Mouse (Mus musculus) embryonic facial prominence, embryonic 11.5 days (tissue): ENCODE measurements at regions not wholly inside any gene's neighbourhood (a gene's known extent, or its start where the extent isn't known, plus 50 kb on each side); places are given as distances from the start of the nearest gene placed in this dataset.
A peak's percentile ranks its signal among the peaks of the same experiment; 100 is the strongest.

ENCODE experiments used
- ATAC-seq: fragments of 200-750 bp; cut with Nextera tagmentation; replicated peaks from 2 replicates; pipeline ENCODE4 v1.8.0; 2017; ENCODE audit warnings: low read depth; ENCODE audit not compliant: insufficient number of reproducible peaks, low FRiP score, low TSS enrichment
- DNase-seq: peaks from one replicate; pipeline ENCODE4 v3.0.0-alpha.2; 2015; ENCODE audit warnings: low spot score
- H3K27ac ChIP-seq: fragments of 300-500 bp; sonication (generic); replicated peaks from 2 replicates; pipeline ENCODE4 v1.5.1; 2014; ENCODE audit warnings: mild to moderate bottlenecking, low read depth, low read length, control low read depth
- H3K27me3 ChIP-seq: fragments of 300-500 bp; sonication (generic); 2 replicates; pipeline ENCODE4 v1.6.1; 2014; ENCODE audit warnings: mild to moderate bottlenecking, low read length, moderate library complexity, mixed read lengths; ENCODE audit not compliant: control insufficient read depth, insufficient read depth
- H3K36me3 ChIP-seq: fragments of 300-500 bp; sonication (generic); replicated peaks from 2 replicates; pipeline ENCODE4 v1.6.1; 2014; ENCODE audit warnings: low read depth, mild to moderate bottlenecking, low read length, moderate library complexity, mixed read lengths; ENCODE audit not compliant: control insufficient read depth, insufficient read depth
- H3K4me1 ChIP-seq: fragments of 300-500 bp; sonication (generic); 2 replicates; pipeline ENCODE4 v1.6.1; 2014; ENCODE audit warnings: low read length, mixed read lengths; ENCODE audit not compliant: control insufficient read depth, insufficient read depth
- H3K4me2 ChIP-seq: fragments of 300-500 bp; sonication (generic); 2 replicates; pipeline ENCODE4 v1.6.1; 2014; ENCODE audit warnings: low read depth, mild to moderate bottlenecking, control low read depth, low read length, moderate library complexity
- H3K4me3 ChIP-seq: fragments of 300-500 bp; sonication (generic); 2 replicates; pipeline ENCODE4 v1.5.1; 2014; ENCODE audit warnings: low read depth, low read length, control low read depth
- H3K9ac ChIP-seq: fragments of 300-500 bp; sonication (generic); replicated peaks from 2 replicates; pipeline ENCODE4 v1.6.1; 2014; ENCODE audit warnings: mild to moderate bottlenecking, control low read depth, low read length
- H3K9me3 ChIP-seq: fragments of 300-500 bp; sonication (generic); replicated peaks from 2 replicates; pipeline ENCODE4 v1.6.1; 2016; ENCODE audit warnings: mild to moderate bottlenecking, low read length, inconsistent platforms, mixed read lengths; ENCODE audit not compliant: control insufficient read depth
- WGBS: fragments of 180-500 bp; shearing (Covaris S2); extraction: QIAGEN DNeasy Blood & Tissue Kit; methylation state at CpG from one replicate; pipeline ENCODE4 v1.1.7; 2014; 5-methylcytosine and 5-hydroxymethylcytosine counted together

GRCm38 (mm10) chr3:60785137-60785875 lies 217.3 kb upstream of the P2ry1 start:
- H3K4me1 ChIP-seq: no peaks in the 10 kb centered on the region
- ATAC-seq (0 out of 2 replicates have a peak, but pooled peaks have one; percentile 56), DNase-seq (peak; percentile 26)
- no peak overlapping the region for H3K4me3 ChIP-seq
- no peak overlapping the region for H3K4me2 ChIP-seq
- no peaks in the 10 kb centered on the region for H3K36me3 ChIP-seq
- no peaks in the 10 kb centered on the region for H3K27me3 ChIP-seq
- 52% methylated on average over 9 of the region's 9 CpGs for WGBS
- H3K9me3 ChIP-seq: no peaks in the 10 kb centered on the region
- no peak overlapping the region for H3K27ac ChIP-seq
- no peak overlapping the region for H3K9ac ChIP-seq

- no peak for DNase-seq
- 84% methylated on average over 8 of the region's 8 CpGs for WGBS
- Histone ChIP-seq H3K27ac (no peak overlapping the region), H3K4me3 (no peak overlapping the region), H3K9ac (no peak overlapping the region), H3K4me2 (no peak overlapping the region), H3K36me3 (no peaks in the 10 kb centered on the region), H3K27me3 (no peaks in the 10 kb centered on the region), H3K9me3 (no peaks in the 10 kb centered on the region), H3K4me1 (no peaks in the 10 kb centered on the region)
- no peak for ATAC-seq
These were observed 214.6 kb upstream of the P2ry1 start for GRCm38 (mm10) chr3:60787989-60788388.

- no peaks in the 10 kb centered on the region for H3K4me1 ChIP-seq
- H3K36me3 ChIP-seq: no peaks in the 10 kb centered on the region
- ATAC-seq (no peak), DNase-seq (no peak)
- 91% methylated on average over 4 of the region's 4 CpGs for WGBS
- H3K27ac ChIP-seq: no peak overlapping the region
- no peak overlapping the region for H3K4me3 ChIP-seq
- no peak overlapping the region for H3K9ac ChIP-seq
- no peak overlapping the region for H3K4me2 ChIP-seq
- H3K27me3 ChIP-seq: no peaks in the 10 kb centered on the region
- no peaks in the 10 kb centered on the region for H3K9me3 ChIP-seq
These were observed 213.2 kb upstream of the P2ry1 start for GRCm38 (mm10) chr3:60789441-60789840.

GRCm38 (mm10) chr3:60792166-60792565 lies 210.4 kb upstream of the P2ry1 start:
- Histone ChIP-seq H3K4me2 (no peak overlapping the region), H3K27me3 (no peaks in the 10 kb centered on the region), H3K4me1 (no peaks in the 10 kb centered on the region), H3K9ac (no peak overlapping the region), H3K4me3 (no peak overlapping the region), H3K9me3 (no peaks in the 10 kb centered on the region), H3K27ac (no peak overlapping the region), H3K36me3 (no peaks in the 10 kb centered on the region)
- DNase-seq (no peak), ATAC-seq (no peak)
- 74% methylated on average over 4 of the region's 4 CpGs for WGBS

- 79% methylated on average over 2 of the region's 2 CpGs for WGBS
These were observed 206.4 kb upstream of the P2ry1 start for GRCm38 (mm10) chr3:60796207-60796606.

GRCm38 (mm10) chr3:60797808-60798207 lies 204.8 kb upstream of the P2ry1 start:
- ATAC-seq (no peak), DNase-seq (no peak)
- Histone ChIP-seq H3K4me1 (no peaks in the 10 kb centered on the region), H3K36me3 (no peaks in the 10 kb centered on the region), H3K27ac (no peak overlapping the region), H3K9me3 (no peaks in the 10 kb centered on the region), H3K4me2 (no peak overlapping the region), H3K27me3 (no peaks in the 10 kb centered on the region), H3K4me3 (no peak overlapping the region), H3K9ac (no peak overlapping the region)
- 82% methylated on average over 6 of the region's 6 CpGs for WGBS

More at GRCm38 (mm10) chr3:60796207-60796606, 206.4 kb upstream of the P2ry1 start:
- no peak overlapping the region for H3K4me3 ChIP-seq
- DNase-seq (no peak), ATAC-seq (no peak)
- H3K9ac ChIP-seq: no peak overlapping the region
- H3K4me1 ChIP-seq: no peaks in the 10 kb centered on the region
- H3K36me3 ChIP-seq: no peaks in the 10 kb centered on the region
- H3K4me2 ChIP-seq: no peak overlapping the region
- no peak overlapping the region for H3K27ac ChIP-seq
- no peaks in the 10 kb centered on the region for H3K9me3 ChIP-seq
- no peaks in the 10 kb centered on the region for H3K27me3 ChIP-seq

- no peak overlapping the region for H3K4me2 ChIP-seq
- no peaks in the 10 kb centered on the region for H3K9me3 ChIP-seq
- 84% methylated on average over 2 of the region's 2 CpGs for WGBS
- H3K4me3 ChIP-seq: no peak overlapping the region
- no peaks in the 10 kb centered on the region for H3K27me3 ChIP-seq
- H3K4me1 ChIP-seq: no peaks in the 10 kb centered on the region
- H3K9ac ChIP-seq: no peak overlapping the region
- no peak for ATAC-seq
- H3K27ac ChIP-seq: no peak overlapping the region
- no peaks in the 10 kb centered on the region for H3K36me3 ChIP-seq
- no peak for DNase-seq
These were observed 204.1 kb upstream of the P2ry1 start for GRCm38 (mm10) chr3:60798461-60798860.

GRCm38 (mm10) chr3:60798862-60799261 lies 203.7 kb upstream of the P2ry1 start:
- H3K4me2 ChIP-seq: no peak overlapping the region
- no peaks in the 10 kb centered on the region for H3K4me1 ChIP-seq
- H3K9me3 ChIP-seq: no peaks in the 10 kb centered on the region
- no peak for ATAC-seq
- no peak for DNase-seq
- no peak overlapping the region for H3K4me3 ChIP-seq
- no peak overlapping the region for H3K9ac ChIP-seq
- WGBS: 85% methylated on average over 5 of the region's 5 CpGs
- no peaks in the 10 kb centered on the region for H3K27me3 ChIP-seq
- H3K27ac ChIP-seq: no peak overlapping the region
- H3K36me3 ChIP-seq: no peaks in the 10 kb centered on the region
